Mouse (Mus musculus): ENCODE measurements at regions not wholly inside any gene's neighbourhood (a gene's known extent, or its start where the extent isn't known, plus 50 kb on each side); places are given as distances from the start of the nearest gene placed in this dataset.

- DNase-seq: no peak
Measured at GRCm38 (mm10) chr4:55134339-55134738, 189.5 kb downstream of the Zfp462 start.

- DNase-seq: no peak
Measured at GRCm38 (mm10) chr4:55134791-55135190, 189.9 kb downstream of the Zfp462 start.

GRCm38 (mm10) chr4:55136283-55136682 is 191.4 kb downstream of the Zfp462 start:
- no peak for DNase-seq

DNA sequence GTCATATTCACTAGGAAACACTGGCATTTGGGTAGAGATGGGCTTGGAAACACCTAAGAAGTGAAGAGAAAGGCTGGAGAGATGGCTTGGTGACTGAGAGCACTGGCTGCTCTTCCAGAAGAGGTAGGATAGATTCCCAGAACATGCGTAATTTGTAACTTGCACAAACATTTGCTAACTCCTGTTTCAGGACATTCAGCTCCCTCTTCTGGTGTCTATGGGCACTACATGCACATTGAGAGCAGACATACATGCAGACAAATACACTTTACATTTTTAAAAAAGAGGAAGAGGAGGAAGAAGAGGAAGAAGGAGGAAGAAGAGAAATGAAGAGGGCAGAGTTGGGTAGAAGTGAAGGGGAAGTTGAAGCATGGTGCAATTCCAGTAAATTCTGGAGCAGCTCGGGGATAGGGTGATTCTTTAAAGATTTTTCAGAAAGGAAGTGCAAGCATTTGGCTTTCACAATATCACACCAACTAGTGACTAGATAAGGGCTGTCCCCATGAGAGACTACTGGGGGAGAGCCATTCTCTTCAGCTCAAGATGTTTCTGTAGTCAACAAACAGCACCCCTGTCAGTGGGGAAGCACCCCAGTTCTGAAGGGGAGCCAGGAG is 193.0 kb downstream of the Zfp462 start:
- no peak for DNase-seq

DNA sequence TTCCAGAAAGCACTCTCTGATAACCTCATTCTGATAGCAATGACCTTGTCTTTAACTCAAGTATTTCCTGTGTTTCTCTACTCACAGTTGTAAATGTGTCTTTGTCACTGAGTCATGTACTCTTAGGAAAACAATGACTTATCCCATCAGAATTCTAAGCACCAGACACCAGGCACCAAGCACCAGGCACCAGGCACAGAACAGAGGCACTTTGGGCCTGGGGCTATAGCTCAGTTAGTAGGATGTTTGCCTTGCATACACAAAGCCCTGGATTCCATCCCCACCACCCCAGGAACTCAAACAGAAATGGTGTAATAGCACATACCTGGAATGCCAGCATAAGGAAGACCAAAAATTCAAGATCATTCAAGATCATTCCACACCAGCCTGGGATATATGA is 196.5 kb downstream of the Zfp462 start:
- DNase-seq: no peak

DNA sequence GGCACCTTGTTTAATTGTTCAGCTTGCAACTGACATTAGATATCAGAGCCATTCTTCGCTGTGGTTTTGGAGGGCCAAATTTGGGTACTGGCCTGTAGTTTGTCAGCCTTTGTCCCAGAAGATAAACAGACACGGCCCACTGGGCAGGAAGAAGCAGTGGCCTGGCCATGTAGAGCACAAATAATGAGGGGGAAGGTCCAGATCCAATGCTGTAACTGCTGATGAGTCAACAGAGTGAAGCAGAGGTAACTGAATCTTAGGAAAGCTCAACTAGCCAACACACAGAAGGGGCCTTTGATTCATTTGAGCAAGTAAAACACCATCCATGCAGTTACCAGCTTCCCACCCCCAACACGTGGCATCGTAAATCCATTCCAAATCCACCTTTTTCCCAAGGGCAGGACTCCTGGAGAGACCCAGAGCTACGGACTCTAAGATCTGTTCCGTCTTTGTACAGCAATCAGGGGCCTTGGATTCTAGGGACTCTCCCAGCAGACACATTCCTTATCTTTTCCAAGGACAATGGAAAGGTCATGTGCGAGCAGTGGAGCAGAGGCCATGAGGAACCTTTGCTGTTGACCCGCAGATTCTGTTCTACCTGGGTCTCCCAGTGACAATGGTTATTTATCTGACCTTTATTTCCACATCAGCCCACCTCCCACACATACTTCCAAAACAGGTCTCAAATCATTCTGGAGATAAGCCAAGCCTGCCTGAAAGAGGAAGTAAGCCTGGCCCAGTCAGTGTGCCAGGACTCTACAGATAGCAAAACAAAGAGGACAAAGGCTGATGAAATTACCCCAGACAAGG is 197.3 kb downstream of the Zfp462 start:
- DNase-seq: no peak

DNA sequence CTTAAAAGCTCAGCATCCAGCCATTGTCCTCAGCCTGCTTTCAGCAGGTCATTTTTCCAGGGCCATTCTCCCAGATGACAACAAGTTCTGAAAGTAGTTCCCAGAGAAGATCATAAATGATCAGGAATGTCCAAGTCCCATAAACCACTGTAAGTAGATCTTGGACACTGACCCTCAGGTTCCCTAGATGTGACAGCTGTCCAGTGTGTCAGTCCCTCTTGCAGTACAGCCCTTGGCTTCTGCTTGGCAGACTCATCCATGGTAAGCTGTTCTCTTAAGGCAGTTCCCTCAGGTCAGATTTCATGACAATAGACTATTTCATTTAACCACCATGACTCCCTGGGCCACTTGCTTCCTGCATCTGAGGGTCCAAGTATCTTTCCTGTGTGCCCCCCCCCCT is 198.6 kb downstream of the Zfp462 start:
- no peak for DNase-seq

DNA sequence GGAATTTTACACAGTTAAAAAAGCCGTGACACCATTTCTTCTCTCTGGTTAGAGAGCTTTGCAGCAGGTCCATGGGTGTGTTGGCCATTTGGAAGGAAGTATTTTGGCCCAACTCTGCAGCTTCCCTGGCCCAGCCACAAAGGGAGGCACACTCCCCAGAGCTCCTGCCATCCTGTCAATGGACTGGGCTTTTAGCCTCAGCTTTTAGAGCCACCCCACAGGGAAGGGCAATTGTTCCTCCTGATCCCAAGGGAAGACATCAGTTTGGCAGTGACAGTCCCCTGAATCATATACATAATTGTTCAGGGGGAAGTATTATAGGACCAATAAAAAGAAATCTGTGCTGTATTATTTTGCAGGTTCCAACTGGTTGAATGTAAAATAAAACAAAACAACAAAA is 200.1 kb downstream of the Zfp462 start:
- DNase-seq: no peak

- DNase-seq: no peak
Measured at GRCm38 (mm10) chr4:55145968-55146367, 201.1 kb downstream of the Zfp462 start.

GRCm38 (mm10) chr4:55148380-55148779 is 201.5 kb upstream of the Rad23b start:
- DNase-seq: no peak

DNA sequence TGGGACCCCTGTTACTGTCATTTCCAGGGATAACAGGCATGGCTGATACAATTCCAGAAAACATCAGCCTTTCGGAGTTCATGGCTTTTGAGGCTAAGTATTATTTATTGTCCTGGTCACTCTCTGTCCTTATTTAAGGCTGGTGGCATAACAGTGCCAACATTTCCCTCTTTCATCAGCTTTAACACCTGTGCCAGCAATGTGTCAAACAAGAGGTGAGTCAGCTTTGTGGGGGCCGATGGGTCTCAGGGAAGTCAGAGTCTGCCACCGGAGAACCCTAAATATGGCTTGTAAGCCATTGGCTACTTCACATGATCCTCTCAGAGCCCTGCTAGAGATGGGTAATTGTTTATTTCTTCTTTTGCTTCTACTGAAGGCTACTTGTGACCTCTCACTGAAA is 195.3 kb upstream of the Rad23b start:
- DNase-seq: no peak

DNA sequence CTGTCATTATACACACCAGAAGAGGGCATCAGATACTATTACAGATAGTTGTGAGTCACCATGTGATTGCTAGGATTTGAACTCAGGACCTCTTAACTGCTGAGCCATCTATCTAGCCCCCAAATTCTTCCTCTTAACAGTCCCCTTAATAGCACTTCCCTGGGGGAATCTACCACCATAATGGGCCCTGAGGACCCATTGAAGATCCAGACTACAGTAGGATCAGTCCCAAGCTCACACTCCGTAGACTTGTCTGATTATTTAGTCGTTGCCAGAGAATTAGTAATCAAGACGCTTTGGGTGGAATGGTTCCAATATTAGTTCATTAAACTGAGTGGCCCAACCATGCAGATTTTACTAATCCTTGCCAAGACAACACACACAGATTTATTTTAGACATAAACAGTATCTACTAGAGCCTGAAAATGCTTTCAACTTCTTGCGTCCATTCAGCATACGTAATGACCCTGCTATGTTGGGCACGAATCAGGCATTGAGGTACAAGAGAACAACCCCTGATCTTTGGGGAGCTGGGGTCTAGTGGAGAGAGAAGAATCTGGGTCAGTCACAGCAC is 191.6 kb upstream of the Rad23b start:
- DNase-seq: no peak

GRCm38 (mm10) chr4:55166266-55166665 is 183.6 kb upstream of the Rad23b start:
- no peak for DNase-seq

DNA sequence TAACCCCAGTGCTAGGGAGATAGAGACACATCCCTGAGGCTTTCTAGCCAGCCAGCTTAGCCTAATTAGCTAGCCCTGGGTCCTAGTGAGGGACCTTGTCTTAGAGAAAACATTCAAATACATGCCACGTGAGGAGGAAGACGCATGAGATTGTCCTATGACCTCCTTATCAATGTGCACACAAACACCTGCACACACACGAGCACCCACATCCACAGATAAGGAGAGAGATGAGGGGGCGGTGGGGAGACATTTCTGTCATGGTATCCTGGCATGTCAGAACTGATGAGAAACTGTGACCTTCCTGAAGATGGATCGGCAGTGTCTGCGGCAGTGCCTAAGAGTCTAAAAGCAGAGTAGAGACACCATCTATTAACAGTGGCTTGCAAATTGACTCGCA is 180.8 kb upstream of the Rad23b start:
- DNase-seq: no peak

- DNase-seq: no peak
Measured at GRCm38 (mm10) chr4:55172334-55172891, 177.4 kb upstream of the Rad23b start.

GRCm38 (mm10) chr4:55176026-55176425 is 173.8 kb upstream of the Rad23b start:
- no peak for DNase-seq

DNA sequence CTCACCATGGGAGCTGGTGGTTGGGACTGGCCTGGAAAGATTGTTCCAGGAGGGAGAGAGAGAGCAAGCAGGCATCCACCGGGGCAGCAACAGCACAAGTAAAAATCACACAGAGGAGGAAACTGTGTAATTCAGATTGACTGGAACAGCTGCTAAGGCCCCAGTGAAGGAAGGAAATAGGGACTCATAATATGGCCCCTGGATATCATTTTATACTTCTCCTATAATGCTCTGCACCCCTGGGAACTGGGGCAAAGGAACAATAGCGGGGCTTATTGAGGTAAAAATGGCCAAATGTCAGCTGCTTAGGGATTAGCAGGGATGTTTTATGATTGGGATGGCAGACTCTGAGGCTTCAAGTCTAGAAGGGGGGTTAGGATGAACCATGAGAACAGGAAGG is 170.4 kb upstream of the Rad23b start:
- no peak for DNase-seq

GRCm38 (mm10) chr4:55183519-55183918 is 166.3 kb upstream of the Rad23b start:
- no peak for DNase-seq

DNA sequence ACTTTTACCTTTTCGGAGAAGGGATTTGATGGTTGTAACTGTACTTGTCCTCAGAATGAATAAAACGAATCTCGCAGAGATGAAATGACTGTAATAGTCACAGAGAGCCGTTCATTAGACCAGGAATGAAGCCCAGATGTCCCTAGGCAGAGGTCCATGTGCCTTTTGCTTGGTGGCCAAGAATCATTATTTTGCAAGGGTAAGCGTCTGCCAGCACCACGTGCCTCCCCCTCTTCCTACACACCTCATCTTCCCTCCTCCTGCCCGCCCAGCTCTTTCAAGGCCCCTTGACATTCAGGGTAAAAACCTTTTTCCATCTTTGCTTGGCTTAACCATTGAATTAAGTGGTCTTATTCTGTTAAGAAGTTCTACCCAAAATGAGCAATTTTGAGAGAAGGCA is 161.1 kb upstream of the Rad23b start:
- no peak for DNase-seq

GRCm38 (mm10) chr4:55190586-55190985 is 159.3 kb upstream of the Rad23b start:
- DNase-seq: no peak

DNA sequence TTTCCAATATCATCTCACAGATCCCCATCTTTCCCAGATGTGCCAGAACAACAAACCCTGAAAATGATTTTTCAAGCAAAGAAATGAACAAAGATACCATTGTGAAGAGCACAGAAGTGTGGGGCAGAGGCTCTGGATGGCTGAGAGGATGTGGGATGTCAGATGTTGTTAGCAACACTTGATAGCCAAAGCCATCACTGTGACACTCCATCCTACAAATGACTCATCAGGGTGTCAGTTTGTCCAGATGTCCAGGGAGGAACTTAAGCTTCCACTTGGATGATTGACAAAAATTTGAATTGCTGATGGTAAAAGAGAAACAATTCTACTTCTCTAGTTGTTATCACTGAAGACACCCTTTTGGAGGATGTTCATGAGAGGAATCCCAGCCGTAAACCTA is 155.8 kb upstream of the Rad23b start:
- no peak for DNase-seq

DNA sequence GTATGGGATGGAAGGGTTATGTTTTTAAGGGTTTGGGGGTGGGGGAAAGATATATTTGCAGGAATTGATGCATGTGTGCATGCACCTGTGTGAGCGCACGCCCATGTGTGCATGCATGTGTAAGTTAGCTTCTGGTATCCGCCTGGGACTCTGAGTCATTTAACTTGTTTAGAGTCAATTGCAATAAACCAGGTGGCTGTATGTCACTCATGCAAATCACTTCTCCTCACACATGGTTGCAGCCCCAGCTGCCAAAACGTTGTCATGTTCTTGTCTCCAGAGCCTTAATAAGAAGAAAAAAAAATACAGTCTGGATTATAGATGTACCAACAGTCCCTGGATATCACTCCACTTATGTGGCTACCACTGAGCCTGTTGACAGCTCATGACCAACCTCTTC is 155.3 kb upstream of the Rad23b start:
- no peak for DNase-seq

GRCm38 (mm10) chr4:55203731-55204710 is 145.8 kb upstream of the Rad23b start:
- DNase-seq: no peak
